Mouse (Mus musculus) gastrocnemius, postnatal 10 days (tissue): Measurements from ENCODE around the gene Cilp. TPM values are rescaled to one million over a fixed set of nuclear protein-coding genes. Genes with fewer than 3 reads are reported as not detected.
"Not testable (repeated sequence)": the region's sequence is repeated elsewhere in the genome, so short reads cannot be mapped to it uniquely, and the experiment has no call there.

Experiments
- DNase-seq: peaks from one replicate; pipeline ENCODE4 v3.0.0; 2021; ENCODE audit warnings: mixed read lengths
- long read RNA-seq, 2 experiments: library from polyadenylated mRNA; stranded (forward); transcript quantifications; one replicate each; pipeline ENCODE4 v2.0.0; 2021
- total RNA-seq, 2 experiments: library from RNA; stranded (reverse); gene quantifications; 2 replicates each; pipeline ENCODE4 v1.2.3; 2021

The Cilp gene
- total RNA-seq = 100 to 1,000 TPM; 101 to 103 TPM
- long read RNA-seq, experiment 1, full-length matches to known transcripts = 86 of 160 reads
- long read RNA-seq, experiment 1, partial matches to known transcripts = 68 of 160 reads
- long read RNA-seq, experiment 1, other reads (novel, unspliced or antisense) = 6 of 160 reads
- long read RNA-seq, experiment 2, full-length matches to known transcripts = 53 of 129 reads
- long read RNA-seq, experiment 2, partial matches to known transcripts = 67 of 129 reads
- long read RNA-seq, experiment 2, other reads (novel, unspliced or antisense) = 9 of 129 reads

- peak; percentile 65 for DNase-seq
These were observed at the start of gene Cilp for GRCm38 (mm10) chr9:65264959-65265358. Gene Cilp, plus strand, starts transcription at chr9:65265180.

GRCm38 (mm10) chr9:65215494-65216126 lies 49.4 kb upstream of the Cilp start:
- DNase-seq = no peak

- no peak for DNase-seq
These were observed 48.0 kb upstream of the Cilp start for GRCm38 (mm10) chr9:65216972-65217371.

GRCm38 (mm10) chr9:65217661-65218060 lies 47.3 kb upstream of the Cilp start:
- DNase-seq = no peak

GRCm38 (mm10) chr9:65218916-65219315 lies 46.1 kb upstream of the Cilp start:
- no peak for DNase-seq

- DNase-seq = not testable (repeated sequence)
These were observed 44.6 kb upstream of the Cilp start for GRCm38 (mm10) chr9:65220398-65220797.

- no peak for DNase-seq
These were observed 41.1 kb upstream of the Cilp start for GRCm38 (mm10) chr9:65223927-65224326.

- peak; percentile 48 for DNase-seq
These were observed 39.2 kb upstream of the Cilp start for GRCm38 (mm10) chr9:65225795-65226194.

- no peak for DNase-seq
These were observed 34.7 kb upstream of the Cilp start for GRCm38 (mm10) chr9:65230250-65230649.

GRCm38 (mm10) chr9:65231284-65231683 lies 33.7 kb upstream of the Cilp start:
- DNase-seq = no peak

GRCm38 (mm10) chr9:65233243-65233985 lies 31.6 kb upstream of the Cilp start:
- DNase-seq = no peak

- no peak for DNase-seq
These were observed 30.2 kb upstream of the Cilp start for GRCm38 (mm10) chr9:65234734-65235133.

- DNase-seq = no peak
These were observed 29.4 kb upstream of the Cilp start for GRCm38 (mm10) chr9:65235601-65236000.

- DNase-seq = no peak
These were observed 27.4 kb upstream of the Cilp start for GRCm38 (mm10) chr9:65237616-65238015.

GRCm38 (mm10) chr9:65238191-65238760 lies 26.7 kb upstream of the Cilp start:
- no peak for DNase-seq

- no peak for DNase-seq
These were observed 25.8 kb upstream of the Cilp start for GRCm38 (mm10) chr9:65239176-65239575.

- no peak for DNase-seq
These were observed 25.2 kb upstream of the Cilp start for GRCm38 (mm10) chr9:65239731-65240130.

- no peak for DNase-seq
These were observed 24.4 kb upstream of the Cilp start for GRCm38 (mm10) chr9:65240587-65240986.

GRCm38 (mm10) chr9:65241973-65242372 lies 23.0 kb upstream of the Cilp start:
- no peak for DNase-seq

- DNase-seq = no peak
These were observed 21.7 kb upstream of the Cilp start for GRCm38 (mm10) chr9:65243249-65243648.

GRCm38 (mm10) chr9:65244036-65244806 lies 20.8 kb upstream of the Cilp start:
- DNase-seq = no peak
